Mouse (Mus musculus) liver, adult 2 months (tissue): Measurements from ENCODE around the gene Smcr8.

Experiments
- CTCF ChIP-seq: fragments of 200-500 bp; IDR thresholded peaks from 2 replicates; pipeline ENCODE4 v1.5.1; 2011; ENCODE audit warnings: low read depth, low read length, control low read depth
- POLR2A ChIP-seq: fragments of 200-500 bp; IDR thresholded peaks from 2 replicates; pipeline ENCODE4 v1.6.1; 2011; ENCODE audit warnings: low read length, control low read depth; ENCODE audit not compliant: insufficient read depth; ENCODE audit errors: extremely low read depth

GRCm38 (mm10) chr11:60736491-60736890 lies 40.8 kb upstream of the Smcr8 start:
- no peak for TF ChIP-seq CTCF
- no peak for TF ChIP-seq POLR2A
